Mouse (Mus musculus) testis, adult 10 weeks (tissue): ENCODE data around the gene Tymp. TPM values are rescaled to one million over a fixed set of nuclear protein-coding genes. Genes with fewer than 3 reads are reported as not detected.

Experiments
- polyA plus RNA-seq: library from polyadenylated mRNA; stranded (reverse); fragments of 350-450 nt; fragmentation: Illumina TruSeq; extraction: RNeasy Lipid Tissue Mini Kit (QIAGEN cat#74804); gene quantifications from one replicate; pipeline ENCODE4 v1.2.3, GENCODE M21; 2014; ENCODE audit warnings: low read depth, low replicate concordance

Gene Tymp
- polyA plus RNA-seq, result not detected

DNA sequence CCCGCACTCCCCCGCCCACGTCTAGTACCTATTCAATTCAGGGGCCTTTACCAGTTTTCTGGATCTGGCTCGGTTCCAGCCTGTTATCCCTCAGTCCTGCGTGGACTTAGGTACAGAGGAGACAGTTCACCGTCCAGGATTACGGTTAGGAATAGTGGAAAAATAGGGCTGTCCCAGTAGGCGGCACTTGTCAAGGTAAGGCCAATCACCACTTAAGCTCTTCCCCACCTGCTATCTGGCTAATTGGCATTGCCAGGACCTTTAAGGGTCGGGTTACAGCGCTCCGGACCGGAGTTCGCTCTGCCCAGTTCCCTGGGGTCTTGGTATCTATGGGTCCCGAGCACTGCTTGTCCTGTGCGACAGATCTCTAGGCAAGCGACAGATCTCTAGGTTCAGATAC, at the start of gene Tymp:
Tymp (minus strand) TSS at position 83 of the 400 bp plus-strand sequence.

DNA sequence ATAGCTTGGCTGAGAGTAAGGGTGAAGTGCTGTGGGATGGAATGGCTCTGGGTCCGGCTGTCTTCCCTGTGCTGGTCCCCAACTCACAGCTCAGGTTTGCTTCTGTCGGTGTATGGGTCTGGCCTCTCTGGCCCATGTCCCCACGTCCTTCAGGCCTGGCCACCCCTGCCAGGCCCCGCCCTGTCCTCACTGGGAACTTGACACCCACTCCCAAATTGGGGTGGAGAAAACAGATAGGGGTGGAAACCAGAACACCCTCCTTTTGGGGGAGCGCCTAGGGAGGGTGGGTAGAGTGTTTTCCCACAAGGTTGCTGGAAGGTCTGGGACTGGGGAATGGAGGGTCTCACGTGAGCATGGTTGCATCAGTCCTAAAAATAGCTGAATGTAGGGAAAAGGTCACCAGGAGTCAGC, 48.9 kb upstream of the Tymp start, which contains the start of gene Cpt1b:
Cpt1b (minus strand) TSS at position 153 of the 411 bp plus-strand sequence.

DNA sequence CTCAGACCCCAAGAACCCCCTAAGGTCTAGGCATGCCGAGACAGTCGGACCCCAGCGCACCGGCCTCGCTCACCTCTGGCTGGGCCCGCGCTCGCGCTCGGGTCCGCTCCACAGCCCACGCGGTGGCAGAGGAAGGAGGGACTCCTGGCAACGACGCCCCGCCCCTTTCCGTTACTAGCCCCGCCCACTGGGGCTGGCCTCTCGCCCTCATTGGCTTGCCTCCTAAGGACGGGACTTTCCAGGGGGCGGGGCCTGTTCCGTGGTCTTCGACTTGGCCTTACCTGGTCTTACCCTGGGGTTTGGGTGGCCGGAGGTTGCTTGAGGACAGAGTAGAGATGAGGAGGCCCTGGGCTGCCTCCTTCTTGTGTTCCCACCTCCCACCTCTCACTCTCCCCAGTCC, 33.3 kb upstream of the Tymp start, which contains the start of gene Syce3:
Syce3 (minus strand) TSS at position 386 of the 400 bp plus-strand sequence.

DNA sequence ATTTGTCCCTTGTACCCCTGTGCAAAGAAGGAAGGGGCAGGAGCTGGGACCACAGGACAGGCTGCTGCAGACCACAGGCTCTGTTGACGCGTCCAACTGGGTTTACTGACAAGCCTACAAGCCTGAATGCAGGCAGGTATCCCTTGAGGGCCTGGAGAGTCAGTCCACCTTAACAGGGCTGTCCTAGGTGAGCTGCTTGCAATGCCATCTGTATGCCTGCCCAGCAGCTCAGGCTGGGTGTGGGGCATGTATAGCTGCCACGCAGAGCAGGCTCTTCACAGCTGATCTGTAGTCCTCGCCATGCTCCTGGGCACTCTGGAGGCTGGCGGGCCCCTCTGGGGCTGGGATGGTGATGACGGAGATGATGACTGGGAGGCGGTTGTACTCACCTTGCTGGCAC, 7.8 kb upstream of the Tymp start, which contains the start of gene Klhdc7b:
Klhdc7b (plus strand) TSS at position 301 of the 400 bp plus-strand sequence.

DNA sequence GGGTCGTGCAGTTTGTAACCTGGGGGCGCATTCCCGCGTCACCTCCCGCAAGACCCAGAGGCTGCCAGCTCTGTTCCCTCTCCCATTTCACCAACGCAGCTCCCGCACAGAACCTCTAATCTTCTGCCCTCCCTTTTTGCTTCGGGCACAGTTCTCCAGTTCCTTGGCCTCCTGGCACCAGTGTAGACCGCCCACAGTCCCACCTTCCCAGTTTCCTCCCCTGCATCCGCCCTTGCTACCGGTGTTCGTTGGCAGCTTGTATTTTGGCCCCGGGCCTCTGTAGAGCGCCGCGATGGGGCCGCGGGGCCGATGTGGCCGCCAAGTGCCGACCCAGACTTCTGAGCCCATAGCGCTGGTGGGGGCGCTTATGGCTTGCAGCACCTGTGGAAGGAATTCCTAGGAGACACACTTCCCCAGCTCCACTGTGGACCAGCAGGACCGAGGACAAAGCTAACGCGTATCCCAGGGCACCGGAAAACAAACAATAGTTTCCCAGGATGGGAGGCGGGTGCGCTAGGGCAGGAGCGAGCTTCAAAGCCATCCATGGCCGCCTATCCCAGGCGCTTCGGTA, 2.1 kb upstream of the Tymp start, which contains the start of gene Odf3b:
Odf3b (minus strand) TSS at position 452 of the 571 bp plus-strand sequence.

DNA sequence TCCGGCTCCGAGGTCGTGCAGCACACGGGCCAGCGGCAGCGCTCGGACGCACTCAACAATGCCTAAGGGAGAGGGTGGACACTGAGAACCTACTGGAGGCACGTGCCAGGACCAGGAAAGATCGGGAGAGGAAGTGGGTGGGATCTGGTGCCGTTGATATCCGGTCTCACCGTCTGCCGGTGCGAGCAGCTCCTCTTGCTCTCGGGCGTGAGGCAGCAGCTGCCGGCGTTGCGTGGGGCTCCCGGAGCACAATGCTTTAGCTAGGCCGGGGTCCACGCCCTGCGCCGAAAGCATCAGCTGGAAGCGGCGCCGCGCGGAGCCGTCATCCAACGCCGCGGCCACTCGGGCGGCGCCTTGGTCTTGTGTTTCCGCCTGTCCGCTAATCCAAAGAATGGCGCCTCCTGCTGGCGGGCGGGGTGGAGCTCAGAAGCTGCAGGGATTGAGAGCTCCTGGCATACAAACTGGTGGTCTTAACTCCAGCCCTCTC, 3.0 kb downstream of the Tymp start, which contains the start of gene Sco2:
Sco2 (minus strand) TSS at position 85 of the 487 bp plus-strand sequence.

DNA sequence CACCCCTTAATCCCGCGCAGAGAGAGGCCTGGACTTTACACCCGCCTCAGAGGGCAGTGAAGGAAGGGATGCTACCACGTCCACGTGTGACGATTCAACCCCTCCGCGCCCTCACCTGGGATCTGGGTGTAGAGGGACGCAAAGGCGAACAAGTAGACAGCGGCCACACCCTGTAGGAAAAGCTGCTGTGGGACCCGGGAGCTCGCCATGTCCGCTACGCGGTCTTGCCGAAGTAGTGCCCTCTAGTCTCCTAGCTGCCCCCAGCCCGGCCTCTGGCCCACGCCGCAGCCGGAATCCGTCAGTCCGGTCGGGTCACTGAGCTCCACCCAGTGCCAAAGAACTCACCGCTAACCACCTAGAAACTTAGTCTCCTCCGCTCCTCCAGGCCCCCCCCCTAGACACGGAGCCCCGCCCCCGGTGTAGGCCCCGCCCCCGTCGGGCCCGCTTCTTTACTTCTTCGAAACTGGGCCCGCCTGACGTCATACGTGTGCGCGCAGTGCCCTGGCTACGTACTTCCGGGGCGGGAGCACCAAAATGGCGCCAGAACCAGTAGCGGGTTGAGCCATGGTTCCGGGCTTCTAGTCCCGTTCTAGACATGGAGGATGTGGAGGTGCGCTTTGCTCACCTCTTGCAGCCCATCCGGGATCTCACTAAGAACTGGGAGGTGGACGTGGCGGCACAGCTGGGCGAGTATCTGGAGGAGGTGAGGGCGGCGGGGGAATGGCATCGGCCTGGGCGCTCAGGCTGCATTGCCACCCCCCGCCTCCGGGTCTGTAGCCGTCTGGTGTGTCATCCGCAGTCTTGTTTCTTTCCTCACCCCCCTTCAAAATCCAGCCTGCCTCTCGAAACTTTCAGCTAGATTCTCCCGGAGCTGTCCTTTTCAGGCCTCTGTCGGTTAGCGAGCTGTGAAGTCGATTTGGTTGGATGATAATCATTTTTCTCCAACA, 21.3 kb downstream of the Tymp start, which contains the start of the genes Lmf2 and Ncaph2:
Lmf2 (minus strand) TSS at position 419 of the 947 bp plus-strand sequence.
Ncaph2 (plus strand) TSS at position 479 of the 947 bp plus-strand sequence.

DNA sequence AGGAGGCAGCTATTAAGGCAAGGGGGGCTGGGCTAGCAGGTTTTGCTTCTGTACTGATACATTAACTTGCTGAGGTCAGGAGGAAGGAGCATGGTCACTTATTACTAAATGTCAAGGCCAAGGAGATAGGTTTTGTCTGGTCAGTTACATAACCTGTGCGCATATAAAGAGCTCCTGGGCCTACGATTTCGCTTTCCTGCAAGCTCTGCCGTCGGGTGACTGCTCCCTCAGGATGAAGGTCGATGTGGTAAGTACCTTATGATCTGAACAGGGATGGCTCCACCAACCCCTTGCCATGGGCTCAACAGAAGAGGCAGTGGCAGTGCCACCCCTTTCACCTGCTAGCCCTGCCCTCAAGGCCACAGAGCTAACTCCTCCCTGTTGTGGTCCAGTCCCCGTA, 42.6 kb downstream of the Tymp start, which contains the start of gene Miox:
Miox (plus strand) TSS at position 128 of the 400 bp plus-strand sequence.

DNA sequence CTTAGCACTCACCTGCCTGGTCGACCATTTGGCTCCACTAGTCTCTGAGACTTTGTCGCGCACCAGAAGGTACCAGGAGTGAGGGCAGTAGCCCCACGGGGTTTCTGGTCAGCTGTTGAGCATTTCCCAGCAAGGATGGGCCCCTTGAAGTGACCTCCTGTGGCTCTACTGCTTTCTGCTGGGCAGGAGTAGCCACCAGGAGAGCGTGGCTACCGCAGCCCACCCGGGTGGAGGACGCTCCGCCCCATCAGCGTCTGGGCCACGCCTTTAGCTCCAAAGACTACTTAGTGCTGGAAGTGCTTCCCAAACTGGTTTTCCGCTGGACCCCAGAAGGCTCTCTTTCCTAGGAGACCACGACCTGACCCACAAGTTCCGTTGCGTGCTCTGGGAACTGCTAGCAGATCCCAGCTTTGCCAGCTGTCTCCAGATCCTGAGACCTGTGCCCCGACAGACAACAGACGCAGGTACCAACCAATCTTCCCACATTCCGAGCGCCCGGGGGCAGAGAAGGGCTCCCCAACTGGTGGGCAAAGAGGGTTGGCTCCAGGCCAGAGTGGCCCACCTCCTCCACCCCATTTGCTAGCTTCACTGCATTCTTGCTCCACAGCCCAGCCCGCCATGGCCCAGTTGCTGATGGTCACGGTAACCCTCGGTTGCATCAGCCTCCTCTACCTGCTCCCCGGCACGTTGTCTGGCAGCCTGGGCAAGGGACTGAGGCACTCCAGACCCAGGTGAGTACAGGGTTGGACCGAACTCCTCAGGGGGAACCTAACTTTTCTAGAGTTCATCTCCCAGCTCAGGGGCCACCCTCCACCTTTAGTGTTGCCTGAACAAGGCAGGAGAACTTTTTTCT, 53.9 kb downstream of the Tymp start, which contains the start of gene Adm2:
Adm2 (plus strand) TSS at position 51 of the 853 bp plus-strand sequence.

Other genes starting within 250 kb of the Tymp start
- gene Hdac10, start 248.3 kb downstream of the Tymp start, polyA plus RNA-seq, result not detected
- 0.18 TPM for gene Mapk12, start 236.3 kb downstream of the Tymp start, polyA plus RNA-seq
- gene Mapk11, start 227.4 kb downstream of the Tymp start, polyA plus RNA-seq, result 0.31 TPM
- 4.6 TPM for gene Plxnb2, start 196.3 kb downstream of the Tymp start, polyA plus RNA-seq
- 1.0 TPM for gene Dennd6b, start 180.5 kb downstream of the Tymp start, polyA plus RNA-seq
- gene Ppp6r2, start 165.5 kb downstream of the Tymp start, polyA plus RNA-seq, result 16.1 TPM
- 5.4 TPM for gene Sbf1, start 61.7 kb downstream of the Tymp start, polyA plus RNA-seq
- not detected for gene Adm2, start 54.3 kb downstream of the Tymp start, polyA plus RNA-seq
- gene Miox, start 42.6 kb downstream of the Tymp start, polyA plus RNA-seq, result 0.21 TPM
- gene Lmf2, start 21.4 kb downstream of the Tymp start, polyA plus RNA-seq, result 1.1 TPM
- gene Ncaph2, start 21.3 kb downstream of the Tymp start, polyA plus RNA-seq, result 9.2 TPM
- gene Sco2, start 3.2 kb downstream of the Tymp start, polyA plus RNA-seq, result 0.62 TPM
- gene Odf3b, start 2.2 kb upstream of the Tymp start, polyA plus RNA-seq, result not detected
- gene Klhdc7b, start 7.9 kb upstream of the Tymp start, polyA plus RNA-seq, result not detected
- 49.1 TPM for gene Syce3, start 33.5 kb upstream of the Tymp start, polyA plus RNA-seq
- 21.4 TPM for gene Cpt1b, start 48.8 kb upstream of the Tymp start, polyA plus RNA-seq
- gene C730034F03Rik, start 52.5 kb upstream of the Tymp start, polyA plus RNA-seq, result 8.2 TPM
- gene Gm44502, start 52.7 kb upstream of the Tymp start, polyA plus RNA-seq, result 0.28 TPM
- 36.5 TPM for gene Chkb, start 52.9 kb upstream of the Tymp start, polyA plus RNA-seq
- gene Mapk8ip2, start 76.9 kb upstream of the Tymp start, polyA plus RNA-seq, result 2.8 TPM
- gene Arsa, start 100.4 kb upstream of the Tymp start, polyA plus RNA-seq, result 24.8 TPM
- gene Shank3, start 122.6 kb upstream of the Tymp start, polyA plus RNA-seq, result 0.06 TPM
- 190 TPM for gene Acr, start 191.3 kb upstream of the Tymp start, polyA plus RNA-seq
- 58.7 TPM for gene Rabl2, start 214.9 kb upstream of the Tymp start, polyA plus RNA-seq